Mouse (Mus musculus) kidney, postnatal 0 days (tissue): Measurements from ENCODE around the gene Coil. TPM values are rescaled to one million over a fixed set of nuclear protein-coding genes. Genes with fewer than 3 reads are reported as not detected.

Experiments
- ATAC-seq: fragments of 200-750 bp; cut with Nextera tagmentation; replicated peaks from 2 replicates; pipeline ENCODE4 v1.8.0; 2017; ENCODE audit warnings: low read depth, moderate number of reproducible peaks, moderate TSS enrichment, moderate library complexity; ENCODE audit not compliant: low FRiP score
- DNase-seq: peaks from one replicate; pipeline ENCODE4 v3.0.0-alpha.2; 2016; ENCODE audit warnings: low spot score
- H3K27ac ChIP-seq: fragments of 300-500 bp; sonication (generic); 2 replicates; pipeline ENCODE4 v1.5.1; 2014; ENCODE audit warnings: mild to moderate bottlenecking
- H3K27me3 ChIP-seq: fragments of 300-500 bp; sonication (generic); 2 replicates; pipeline ENCODE4 v1.6.1; 2014; ENCODE audit warnings: low read length, mixed read lengths; ENCODE audit not compliant: insufficient read depth
- H3K36me3 ChIP-seq: fragments of 300-500 bp; sonication (generic); 2 replicates; pipeline ENCODE4 v1.6.1; 2014; ENCODE audit warnings: low read length, mixed read lengths; ENCODE audit not compliant: insufficient read depth
- H3K4me1 ChIP-seq: fragments of 300-500 bp; sonication (generic); replicated peaks from 2 replicates; pipeline ENCODE4 v1.6.1; 2014; ENCODE audit warnings: antibody characterized with exemption, low read length, mixed read lengths; ENCODE audit not compliant: insufficient read depth
- H3K4me2 ChIP-seq: fragments of 300-500 bp; sonication (generic); 2 replicates; pipeline ENCODE4 v1.6.1; 2014; ENCODE audit warnings: mild to moderate bottlenecking, low read length, moderate library complexity, mixed read lengths
- H3K4me3 ChIP-seq: fragments of 300-500 bp; sonication (generic); replicated peaks from 2 replicates; pipeline ENCODE4 v1.5.1; 2014; ENCODE audit warnings: low read depth, low read length
- H3K9ac ChIP-seq: fragments of 300-500 bp; sonication (generic); 2 replicates; pipeline ENCODE4 v1.6.1; 2014; ENCODE audit warnings: low read depth, low read length
- H3K9me3 ChIP-seq: fragments of 300-500 bp; sonication (generic); replicated peaks from 2 replicates; pipeline ENCODE4 v1.6.1; 2016; ENCODE audit warnings: low read length, inconsistent platforms, mixed read lengths
- CTCF ChIP-seq: IDR thresholded peaks from 2 replicates; pipeline ENCODE4 v1.5.1; 2016; ENCODE audit warnings: antibody characterized with exemption, low read depth, mild to moderate bottlenecking, moderate library complexity
- WGBS: fragments of 180-500 bp; shearing (Covaris S2); extraction: QIAGEN DNeasy Blood & Tissue Kit; methylation state at CpG from one replicate; pipeline ENCODE4 v1.1.7; 2014; 5-methylcytosine and 5-hydroxymethylcytosine counted together
- polyA plus RNA-seq: library from polyadenylated mRNA; unstranded; fragments of >200 nt; fragmentation: Nextera tagmentation; extraction: Ambion mirVana; gene quantifications from 2 replicates; pipeline ENCODE4 v1.2.1, GENCODE M21; 2015

The Coil gene
- 10.9 and 12.1 TPM in 2 replicates for polyA plus RNA-seq

- Histone ChIP-seq H3K4me2 (no peak within 1 kb of the TSS), H3K9ac (no peak within 1 kb of the TSS), H3K4me3 (no peak within 1 kb of the TSS), H3K27me3 (no peaks in the 10 kb centered on the region), H3K9me3 (no peaks in the 10 kb centered on the region), H3K36me3 (no peaks in the 10 kb centered on the region), H3K27ac (no peak within 1 kb of the TSS), H3K4me1 (no peaks in the 10 kb centered on the region)
- no peak for TF ChIP-seq CTCF
- DNase-seq (peak; percentile 28), ATAC-seq (no peak)
- WGBS: 38% methylated on average over 2 of the region's 2 CpGs
Measured at GRCm38 (mm10) chr11:88970202-88970732, at the start of gene Coil. TSS of gene Coil (plus strand) at chr11:88970252.

GRCm38 (mm10) chr11:88926566-88926965 lies 43.5 kb upstream of the Coil start:
- H3K4me1 ChIP-seq: no peaks in the 10 kb centered on the region
- no peak for DNase-seq
- no peak overlapping the region for H3K4me2 ChIP-seq
- H3K27me3 ChIP-seq: no peaks in the 10 kb centered on the region
- H3K36me3 ChIP-seq: peaks cover 40% of the 10 kb centered on the region
- no peak overlapping the region for H3K27ac ChIP-seq
- TF ChIP-seq CTCF: no peak
- no peak for ATAC-seq
- H3K4me3 ChIP-seq: no peak overlapping the region
- no peak overlapping the region for H3K9ac ChIP-seq
- H3K9me3 ChIP-seq: no peaks in the 10 kb centered on the region
- 53% methylated on average over 5 of the region's 5 CpGs for WGBS

DNA sequence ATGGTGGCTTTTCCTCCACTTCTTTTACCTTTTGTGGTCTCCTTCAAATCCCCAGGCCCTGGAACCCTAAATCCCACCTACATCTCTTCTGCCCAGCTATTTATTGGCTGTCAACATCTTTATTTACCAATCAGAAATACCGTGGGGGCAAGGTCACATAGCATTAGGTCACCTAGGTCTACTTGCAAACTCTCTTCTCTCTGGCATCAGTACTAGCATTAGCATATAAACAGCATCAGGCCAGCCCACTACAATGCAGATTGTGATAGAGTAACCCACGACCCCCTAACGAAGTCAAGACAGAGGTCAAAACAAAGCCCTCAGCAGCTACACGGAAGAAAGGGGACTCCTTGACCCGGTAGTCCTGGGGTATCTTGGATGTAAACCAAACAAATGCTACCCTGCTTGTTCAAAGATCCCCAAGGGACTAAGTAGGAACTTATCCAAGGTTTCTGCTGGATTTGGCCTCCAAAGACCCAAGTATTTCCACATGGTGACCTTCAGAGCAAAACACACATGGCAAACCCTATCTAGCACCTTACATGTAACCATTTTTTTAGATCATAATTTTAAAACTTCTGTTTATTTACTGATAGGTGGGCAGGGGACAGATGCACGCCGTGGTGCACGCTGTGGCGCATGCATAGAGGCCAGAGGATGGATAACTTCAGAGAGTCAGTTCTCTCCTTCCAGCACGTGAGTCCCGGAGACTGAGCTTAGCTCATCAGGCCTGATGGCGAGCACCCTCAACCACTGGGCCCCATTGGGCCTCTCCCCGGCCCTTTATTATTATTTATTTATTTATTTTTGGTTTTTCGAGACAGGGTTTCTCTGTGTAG lies 38.1 kb upstream of the Coil start:
- WGBS: 81% methylated on average over 14 of the region's 14 CpGs

GRCm38 (mm10) chr11:88933030-88933429 lies 37.0 kb upstream of the Coil start:
- H3K9ac ChIP-seq: no peak overlapping the region

More for the DNA sequence above, 38.1 kb upstream of the Coil start:
- ATAC-seq (no peak), DNase-seq (no peak)
- H3K4me2 ChIP-seq: no peak overlapping the region
- TF ChIP-seq CTCF: no peak
- no peak overlapping the region for H3K4me3 ChIP-seq
- H3K27ac ChIP-seq: no peak overlapping the region
- no peak overlapping the region for H3K9ac ChIP-seq
- H3K4me1 ChIP-seq: no peaks in the 10 kb centered on the region
- peaks cover 32% of the 10 kb centered on the region; the same call in 1 of the 2 replicates for H3K36me3 ChIP-seq
- H3K27me3 ChIP-seq: no peaks in the 10 kb centered on the region
- no peaks in the 10 kb centered on the region for H3K9me3 ChIP-seq

GRCm38 (mm10) chr11:88934089-88935000 lies 35.7 kb upstream of the Coil start:
- TF ChIP-seq CTCF: no peak
- Histone ChIP-seq H3K27me3 (no peaks in the 10 kb centered on the region), H3K9me3 (no peaks in the 10 kb centered on the region), H3K4me3 (no peak overlapping the region), H3K27ac (no peak overlapping the region), H3K4me1 (no peaks in the 10 kb centered on the region), H3K9ac (no peak overlapping the region), H3K36me3 (peaks cover 25% of the 10 kb centered on the region; the same call in 1 of the 2 replicates), H3K4me2 (no peak overlapping the region)
- DNase-seq (no peak), ATAC-seq (no peak)
- 88% methylated on average over 19 of the region's 19 CpGs for WGBS

More at GRCm38 (mm10) chr11:88933030-88933429, 37.0 kb upstream of the Coil start:
- 96% methylated on average over 9 of the region's 9 CpGs for WGBS
- H3K4me1 ChIP-seq: no peaks in the 10 kb centered on the region
- no peak for DNase-seq
- no peaks in the 10 kb centered on the region for H3K27me3 ChIP-seq
- no peak overlapping the region for H3K4me2 ChIP-seq
- ATAC-seq: no peak
- peaks cover 28% of the 10 kb centered on the region; the same call in 1 of the 2 replicates for H3K36me3 ChIP-seq
- no peak for TF ChIP-seq CTCF
- H3K4me3 ChIP-seq: no peak overlapping the region
- H3K9me3 ChIP-seq: no peaks in the 10 kb centered on the region
- H3K27ac ChIP-seq: no peak overlapping the region

- no peaks in the 10 kb centered on the region for H3K27me3 ChIP-seq
- no peaks in the 10 kb centered on the region for H3K4me1 ChIP-seq
- H3K27ac ChIP-seq: no peak overlapping the region
- no peak for ATAC-seq
- no peak for TF ChIP-seq CTCF
- 87% methylated on average over 2 of the region's 2 CpGs for WGBS
- no peak overlapping the region for H3K4me3 ChIP-seq
- H3K4me2 ChIP-seq: no peak overlapping the region
- DNase-seq: no peak
- H3K36me3 ChIP-seq: 0 out of 2 replicates have a peak, but pooled peaks cover 25% of the 10 kb centered on the region
- H3K9me3 ChIP-seq: no peaks in the 10 kb centered on the region
- H3K9ac ChIP-seq: no peak overlapping the region
Measured at GRCm38 (mm10) chr11:88937886-88938285, 32.2 kb upstream of the Coil start.
